Mouse (Mus musculus) gastrocnemius, postnatal 10 days (tissue): Measurements from ENCODE around the gene Kcmf1. TPM values are rescaled to one million over a fixed set of nuclear protein-coding genes. Genes with fewer than 3 reads are reported as not detected.

ENCODE experiments used
- DNase-seq: peaks from one replicate; pipeline ENCODE4 v3.0.0; 2021; ENCODE audit warnings: mixed read lengths
- long read RNA-seq, 2 experiments: library from polyadenylated mRNA; stranded (forward); transcript quantifications; one replicate each; pipeline ENCODE4 v2.0.0; 2021
- total RNA-seq, 2 experiments: library from RNA; stranded (reverse); gene quantifications; 2 replicates each; pipeline ENCODE4 v1.2.3; 2021

Gene Kcmf1
- total RNA-seq = 10 to 100 TPM; 84.0 to 87.2 TPM
- long read RNA-seq, experiment 1, transcript Kcmf1-201 (7 exons, 3,251 nt) = major isoform, 91 of 107 reads
- long read RNA-seq, experiment 1, partial matches to known transcripts = 6 of 107 reads
- long read RNA-seq, experiment 1, other reads (novel, unspliced or antisense) = 8 of 107 reads
- long read RNA-seq, experiment 2, transcript Kcmf1-201 (7 exons, 3,251 nt) = major isoform, 89 of 107 reads
- long read RNA-seq, experiment 2, partial matches to known transcripts = 9 of 107 reads
- long read RNA-seq, experiment 2, other reads (novel, unspliced or antisense) = 7 of 107 reads

- no peak for DNase-seq
Measured at GRCm38 (mm10) chr6:72899781-72900681, at the start of gene Kcmf1. Kcmf1 (minus strand) TSS chr6:72899979.

GRCm38 (mm10) chr6:72949161-72949756 lies 49.5 kb upstream of the Kcmf1 start:
- no peak for DNase-seq

GRCm38 (mm10) chr6:72948392-72948791 lies 48.6 kb upstream of the Kcmf1 start:
- no peak for DNase-seq

- DNase-seq = no peak
Measured at GRCm38 (mm10) chr6:72947960-72948359, 48.2 kb upstream of the Kcmf1 start.

GRCm38 (mm10) chr6:72940493-72940892 lies 40.7 kb upstream of the Kcmf1 start:
- peak; percentile 70 for DNase-seq

GRCm38 (mm10) chr6:72937859-72938258 lies 38.1 kb upstream of the Kcmf1 start:
- no peak for DNase-seq

- DNase-seq = no peak
Measured at GRCm38 (mm10) chr6:72937430-72937829, 37.7 kb upstream of the Kcmf1 start.

- no peak for DNase-seq
Measured at GRCm38 (mm10) chr6:72932955-72933354, 33.2 kb upstream of the Kcmf1 start.

- no peak for DNase-seq
Measured at GRCm38 (mm10) chr6:72931533-72931932, 31.8 kb upstream of the Kcmf1 start.

- DNase-seq = no peak
Measured at GRCm38 (mm10) chr6:72929795-72930398, 30.1 kb upstream of the Kcmf1 start.

- peak; percentile 15 for DNase-seq
Measured at GRCm38 (mm10) chr6:72926755-72927482, 27.1 kb upstream of the Kcmf1 start.

GRCm38 (mm10) chr6:72926031-72926430 lies 26.3 kb upstream of the Kcmf1 start:
- DNase-seq = no peak

GRCm38 (mm10) chr6:72923381-72923780 lies 23.6 kb upstream of the Kcmf1 start:
- DNase-seq = no peak

GRCm38 (mm10) chr6:72921081-72921480 lies 21.3 kb upstream of the Kcmf1 start:
- DNase-seq = no peak

GRCm38 (mm10) chr6:72918510-72919033 lies 18.8 kb upstream of the Kcmf1 start:
- DNase-seq = no peak

- DNase-seq = no peak
Measured at GRCm38 (mm10) chr6:72916330-72916729, 16.6 kb upstream of the Kcmf1 start.

- no peak for DNase-seq
Measured at GRCm38 (mm10) chr6:72914087-72914749, 14.4 kb upstream of the Kcmf1 start.

GRCm38 (mm10) chr6:72911261-72911660 lies 11.5 kb upstream of the Kcmf1 start:
- DNase-seq = no peak

GRCm38 (mm10) chr6:72902254-72902990 lies 2.6 kb upstream of the Kcmf1 start:
- DNase-seq = no peak

- no peak for DNase-seq
Measured at GRCm38 (mm10) chr6:72900952-72901351, 1.2 kb upstream of the Kcmf1 start.
